Mouse (Mus musculus): ENCODE data around the gene Gpr137b.
"Not testable (repeated sequence)": the region's sequence is repeated elsewhere in the genome, so short reads cannot be mapped to it uniquely, and the experiment has no call there.

The Gpr137b gene

DNA sequence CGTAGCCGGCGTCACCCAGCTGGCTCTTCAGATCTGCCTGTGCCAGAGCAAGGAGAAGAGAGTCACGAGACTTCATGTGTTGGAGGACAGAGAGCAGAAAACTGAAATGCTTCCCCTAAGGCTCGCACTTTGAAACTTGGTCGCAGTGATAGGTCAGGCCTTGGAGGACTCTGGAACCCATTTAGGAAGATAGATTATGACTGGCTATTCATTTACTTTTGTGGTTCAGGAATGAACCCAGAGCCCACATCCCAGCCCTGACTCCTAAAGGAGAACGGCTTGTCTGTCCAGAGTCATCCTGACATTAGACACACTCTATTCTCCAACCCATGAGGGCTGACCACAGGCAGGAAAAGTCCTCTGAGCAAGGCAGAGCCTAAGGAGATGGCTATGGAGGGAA lies 30.3 kb downstream of the Gpr137b start:
- DNase-seq, result not testable (repeated sequence)

DNA sequence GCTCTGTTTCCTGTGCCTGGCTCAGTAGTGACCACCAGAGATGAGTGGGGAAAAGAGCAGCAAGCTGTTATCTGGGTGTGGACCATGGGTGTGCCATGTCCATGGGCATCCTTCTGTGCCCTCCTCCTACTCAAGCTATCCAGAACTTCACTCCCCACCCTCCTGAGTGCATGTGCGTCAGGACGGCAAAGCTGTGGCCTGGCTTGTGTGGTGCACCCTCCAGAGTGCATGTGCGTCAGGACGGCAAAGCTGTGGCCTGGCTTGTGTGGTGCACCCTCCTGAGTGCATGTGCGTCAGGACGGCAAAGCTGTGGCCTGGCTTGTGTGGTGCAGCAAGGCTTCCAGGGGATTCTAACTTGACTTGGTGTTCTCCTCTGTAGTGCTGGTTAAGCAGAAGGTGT lies 31.6 kb downstream of the Gpr137b start:
- peak; percentile 89 for DNase-seq

DNA sequence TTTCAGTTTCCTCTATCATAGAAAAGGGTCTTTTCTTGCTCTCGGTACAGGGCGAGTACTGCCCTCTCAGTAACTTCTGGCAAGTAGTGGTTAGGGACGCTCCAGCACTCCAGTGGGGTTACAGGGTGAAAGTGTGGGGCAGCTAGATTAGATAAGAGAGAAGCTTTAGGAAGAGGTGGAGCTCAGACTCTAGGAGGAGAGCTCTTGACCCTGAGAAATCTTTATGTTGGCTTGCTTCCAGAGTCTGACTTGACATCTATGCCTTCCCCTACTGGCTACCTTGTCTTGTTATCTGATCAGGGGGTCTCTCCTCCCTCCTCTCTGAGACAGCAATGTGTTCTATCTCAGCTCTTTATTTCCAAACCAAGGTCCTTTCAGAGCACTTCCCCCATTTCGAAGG lies 33.8 kb downstream of the Gpr137b start:
- DNase-seq, result peak; percentile 85

DNA sequence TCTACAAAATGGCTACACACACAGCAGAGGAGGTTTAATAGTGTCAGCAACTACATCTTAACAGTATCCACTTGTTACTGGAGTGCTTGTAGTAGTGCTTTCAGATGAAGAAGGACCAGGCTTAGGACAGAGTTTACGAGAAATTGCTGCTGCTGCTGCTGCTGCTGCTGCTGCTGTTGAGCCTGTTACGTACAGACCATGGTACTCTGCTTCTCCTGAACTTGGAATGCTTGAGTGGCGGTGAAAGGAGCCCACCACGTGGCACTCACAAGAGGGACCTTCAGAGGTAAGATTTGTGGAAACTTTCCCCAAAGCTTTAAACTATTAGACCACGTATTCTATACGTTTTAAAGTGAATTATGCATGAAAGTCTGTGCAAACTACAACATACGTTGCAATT lies 35.2 kb downstream of the Gpr137b start:
- DNase-seq, result peak; percentile 68

DNA sequence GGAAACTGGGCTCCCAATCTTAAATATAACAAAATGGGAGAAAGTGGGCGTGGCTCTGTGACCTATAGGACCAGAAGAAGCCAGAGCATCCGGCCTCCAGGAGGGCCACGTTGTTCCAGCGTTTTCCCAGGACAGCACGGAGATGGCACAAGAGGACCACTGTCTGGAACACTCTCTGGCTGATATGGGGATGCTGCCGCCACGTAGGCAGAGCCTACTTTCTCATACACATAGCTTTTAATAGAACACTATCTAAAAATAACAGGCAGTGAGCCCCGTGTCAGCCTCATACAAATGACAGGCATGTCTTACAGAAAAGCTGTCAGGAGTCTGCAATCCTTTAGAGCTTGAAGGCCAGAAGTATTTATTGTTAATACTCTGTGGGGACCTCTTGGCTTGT lies 35.7 kb downstream of the Gpr137b start:
- DNase-seq, result peak; percentile 87

DNA sequence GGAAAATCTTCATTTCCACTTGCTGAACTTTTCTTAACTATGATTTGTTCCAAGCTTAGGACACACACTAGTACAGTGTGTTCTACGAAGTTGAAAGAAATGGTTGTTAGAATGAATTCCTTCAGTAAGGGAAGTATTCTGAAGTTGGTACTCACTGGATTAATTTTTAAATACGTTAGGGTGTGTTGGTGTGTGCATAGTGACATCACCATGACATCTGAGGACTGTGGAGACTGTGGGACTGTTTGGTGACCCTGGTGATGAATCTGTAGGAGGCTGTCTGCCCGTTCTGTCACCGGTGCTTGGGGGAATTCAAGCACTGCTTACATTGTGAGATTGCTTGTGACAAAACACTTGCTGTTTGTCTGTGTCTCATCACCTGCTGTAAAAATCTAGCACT lies 41.7 kb downstream of the Gpr137b start:
- not testable (repeated sequence) for DNase-seq

DNA sequence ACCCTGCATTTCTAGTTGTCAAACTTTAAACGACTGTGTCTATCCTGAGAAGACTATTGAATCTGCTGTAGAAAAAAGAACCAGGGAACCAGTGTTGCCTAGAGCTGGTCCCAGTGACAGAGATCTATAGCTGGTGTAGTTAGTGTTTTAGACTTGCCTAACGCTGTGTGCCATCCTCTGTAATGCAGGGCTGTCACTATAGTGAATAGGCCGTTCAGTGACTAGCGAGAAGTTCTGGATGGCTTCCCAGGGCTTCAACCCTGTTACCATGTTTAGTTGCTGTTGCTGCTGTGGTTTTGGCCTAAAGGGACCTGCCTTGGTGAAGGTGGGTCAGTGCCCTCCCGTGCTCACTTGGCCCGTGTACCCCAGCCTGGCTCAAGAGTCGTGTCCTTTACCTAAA lies 43.1 kb downstream of the Gpr137b start:
- DNase-seq, result peak; percentile 55

DNA sequence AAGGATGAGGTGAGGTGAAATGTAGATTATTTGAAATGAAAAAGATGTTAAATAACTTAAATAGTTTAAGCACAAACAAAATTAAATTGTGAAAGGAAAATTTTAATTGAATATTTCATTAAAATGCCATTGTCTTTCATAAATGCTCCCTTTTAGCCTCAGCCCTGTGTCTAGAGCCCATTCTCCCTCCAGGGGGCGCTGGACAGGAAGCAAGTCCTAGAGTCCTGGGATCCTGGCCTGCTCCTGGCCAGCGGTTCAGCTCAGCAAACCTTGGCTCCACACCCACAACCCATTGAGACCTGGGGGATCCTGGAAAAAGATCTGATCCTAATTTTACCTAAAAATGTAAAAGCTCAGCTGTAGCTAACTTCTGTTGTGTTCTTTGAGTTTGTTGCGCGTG lies 44.5 kb downstream of the Gpr137b start:
- peak; percentile 94 for DNase-seq

DNA sequence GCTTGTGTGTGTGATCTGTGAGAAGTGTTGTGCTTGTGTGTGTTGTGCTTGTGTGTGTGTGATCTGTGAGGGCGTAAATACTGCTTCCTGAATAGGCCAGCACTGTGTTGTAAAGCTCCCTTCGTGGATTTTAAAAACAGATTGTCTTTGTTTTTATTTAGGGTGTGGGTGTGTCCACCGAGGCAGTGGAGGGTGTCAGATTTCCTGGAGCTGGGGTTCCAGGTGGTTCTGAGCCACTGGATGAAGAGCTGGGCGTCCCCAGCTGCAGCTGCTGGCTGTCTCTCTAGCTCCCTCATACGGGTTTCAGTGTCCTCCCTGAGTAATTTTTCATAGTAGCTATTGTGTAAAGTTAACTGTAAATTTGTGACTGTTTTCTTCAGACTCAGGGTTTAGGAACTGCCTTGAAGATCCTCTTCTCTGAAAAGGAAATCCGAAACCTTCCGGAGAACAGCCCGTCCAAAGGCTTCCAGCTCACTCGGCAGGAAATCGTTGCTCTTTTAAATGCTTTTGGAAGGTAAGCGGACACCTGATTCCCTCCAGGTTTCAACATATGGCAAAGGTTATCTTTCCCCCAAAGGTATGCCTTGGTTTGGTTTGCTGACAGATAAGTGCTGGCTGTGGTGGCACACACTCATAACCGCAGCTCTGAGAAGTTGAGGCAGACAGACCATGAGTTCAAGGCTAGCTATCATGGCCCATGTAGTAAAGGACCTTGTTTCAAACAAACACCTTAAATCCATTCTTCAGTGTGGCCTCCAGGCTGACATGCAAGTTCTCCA lies 46.0 kb downstream of the Gpr137b start:
- peak; percentile 88 for DNase-seq

DNA sequence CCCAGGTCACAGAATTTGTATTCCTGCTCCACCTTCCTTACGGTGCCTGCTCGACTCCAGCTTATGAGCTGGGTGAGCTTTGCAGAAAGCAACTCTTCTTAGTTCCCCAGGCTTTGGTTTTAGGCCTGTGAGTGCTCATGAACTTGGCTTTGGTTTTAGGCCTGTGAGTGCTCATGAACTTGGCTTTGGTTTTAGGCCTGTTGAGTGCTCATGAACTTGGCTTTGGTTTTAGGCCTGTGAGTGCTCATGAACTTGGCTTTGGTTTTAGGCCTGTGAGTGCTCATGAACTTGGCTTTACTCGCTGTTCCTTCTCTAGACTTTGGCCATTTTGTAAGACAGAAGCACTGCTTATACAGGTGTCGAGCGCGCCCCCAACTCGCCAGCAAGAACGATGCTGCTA lies 56.5 kb downstream of the Gpr137b start:
- peak; percentile 94 for DNase-seq

DNA sequence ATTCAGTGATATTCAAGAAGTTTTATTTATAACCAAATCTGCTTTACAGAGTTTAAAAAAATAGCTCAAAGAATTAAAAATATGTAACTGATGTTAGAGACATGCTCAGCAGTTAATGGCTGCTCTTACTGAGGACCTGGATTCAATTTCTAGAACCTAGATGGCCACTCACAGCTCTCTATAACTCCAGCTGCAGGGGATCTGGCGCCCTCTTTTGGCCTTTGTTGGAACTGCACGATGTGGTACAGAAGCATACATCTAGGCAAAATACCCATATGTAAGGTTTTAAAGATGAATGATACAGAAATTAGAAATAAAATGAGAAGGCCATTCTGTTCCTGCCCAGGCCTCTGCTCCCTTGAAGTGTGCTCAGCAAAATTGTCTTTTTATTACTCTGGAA lies 64.9 kb downstream of the Gpr137b start:
- DNase-seq, result no peak

Measured in heart, adult 11 months (tissue).